Mouse (Mus musculus) frontal cortex, postnatal 25 days (tissue): ENCODE data around the gene Pick1.
A peak's percentile ranks its signal among the peaks of the same experiment; 100 is the strongest.
"Not testable (repeated sequence)": the region's sequence is repeated elsewhere in the genome, so short reads cannot be mapped to it uniquely, and the experiment has no call there.

Experiments used
- DNase-seq, 2 experiments: peaks; one replicate each; pipeline ENCODE4 v3.0.0; 2022; ENCODE audit warnings: low spot score in 2 of 2

Pick1 gene

DNA sequence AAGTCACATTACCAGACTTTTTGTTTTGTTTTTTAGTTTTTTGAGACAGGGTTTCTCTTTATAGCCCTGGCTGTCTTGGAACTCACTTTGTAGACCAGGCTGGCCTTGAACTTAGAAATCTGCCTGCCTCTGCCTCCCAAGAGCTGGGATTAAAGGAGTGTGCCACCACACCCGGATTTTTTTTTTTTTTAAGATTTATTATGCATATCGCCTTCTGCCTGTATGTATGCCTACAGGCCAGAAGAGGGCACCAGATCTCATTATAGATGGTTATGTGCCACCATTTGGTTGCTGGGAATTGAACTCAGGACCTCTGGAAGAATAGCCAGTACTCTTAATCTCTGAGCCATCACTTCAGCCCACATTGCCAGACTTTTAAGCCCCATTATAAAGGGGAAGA, 3.2 kb upstream of the Pick1 start:
- DNase-seq = not testable (repeated sequence)

DNA sequence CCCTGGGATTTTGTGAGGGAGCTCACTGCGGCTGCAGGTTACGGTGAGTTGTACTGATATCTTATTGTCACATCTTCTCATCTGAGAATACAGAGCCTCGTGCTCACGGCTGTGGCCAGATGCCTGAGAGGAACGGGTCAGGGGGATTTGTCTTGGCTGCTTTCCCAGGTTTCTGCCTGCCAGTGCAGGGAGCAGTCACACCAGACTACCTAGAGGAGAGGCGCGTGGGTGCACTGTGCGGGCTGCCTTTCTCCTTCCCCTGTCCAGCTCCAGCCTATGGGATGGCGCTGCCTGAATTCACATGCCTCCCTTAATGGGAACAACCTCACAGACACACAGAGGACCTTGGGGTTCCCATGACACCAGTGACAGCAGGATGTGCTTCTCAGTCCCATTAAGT, 6.3 kb downstream of the Pick1 start:
- no peak for DNase-seq

DNA sequence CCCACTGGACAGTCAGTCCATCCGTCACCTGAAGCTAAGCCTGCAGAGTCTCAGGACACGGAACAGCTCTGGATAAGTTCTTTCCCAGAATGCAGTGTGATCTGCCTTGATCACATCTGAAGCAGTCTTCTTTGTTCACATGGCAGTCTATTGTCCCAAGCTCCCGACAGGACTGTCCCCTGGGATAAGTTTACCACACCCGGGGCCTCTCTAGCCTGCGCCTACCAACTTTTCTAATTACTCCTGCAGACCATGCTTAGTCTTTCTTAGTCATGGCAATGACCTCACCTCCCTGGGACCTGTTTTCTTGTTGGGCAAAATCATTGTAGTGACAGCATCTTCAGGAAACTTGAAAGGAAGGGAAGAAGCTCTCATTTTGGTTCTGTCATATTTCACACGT, 9.1 kb downstream of the Pick1 start:
- DNase-seq = no peak

- DNase-seq = no peak
These were observed 13.7 kb downstream of the Pick1 start for GRCm38 (mm10) chr15:79242574-79243233.

DNA sequence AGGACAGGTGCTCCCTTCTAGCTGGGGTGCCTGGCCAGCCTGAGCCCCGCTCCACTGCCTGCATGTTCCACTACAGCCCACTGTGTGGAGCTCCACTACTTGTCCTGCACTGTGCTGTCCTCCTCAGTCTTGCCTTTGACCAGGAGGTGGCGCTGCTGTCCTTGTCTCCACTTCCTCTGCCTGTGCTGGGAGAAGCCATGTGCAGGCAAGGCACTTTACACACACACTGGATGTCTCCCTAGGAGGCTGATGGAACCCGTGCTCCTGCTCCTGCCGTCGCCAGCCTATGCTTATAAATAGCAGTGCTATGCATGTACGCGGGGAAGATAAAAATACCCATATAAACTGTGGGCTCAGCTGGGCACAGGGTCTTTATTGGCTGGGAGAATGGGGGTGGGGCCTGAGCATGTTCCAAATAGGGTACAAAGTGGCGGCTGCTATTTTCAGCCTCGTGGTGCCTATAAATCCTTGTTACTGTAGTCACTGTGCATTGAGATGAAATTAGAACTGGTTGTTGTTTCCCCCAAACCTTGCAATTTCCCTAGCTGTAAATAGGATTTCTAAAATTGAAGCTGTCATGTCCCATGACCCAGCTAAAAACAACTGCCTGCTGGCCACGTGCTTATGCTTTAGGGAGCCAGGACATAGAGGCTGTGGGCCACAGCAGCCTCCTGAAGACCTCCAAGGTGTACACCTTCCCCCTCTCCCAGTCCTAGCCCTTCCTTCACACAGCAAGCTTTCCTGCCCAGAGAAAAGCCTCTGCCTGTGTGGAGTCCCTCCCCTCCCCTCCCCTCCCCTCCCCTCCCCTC, 14.5 kb downstream of the Pick1 start:
- DNase-seq = peak; percentile 97 to 99

- no peak for DNase-seq
These were observed 15.3 kb downstream of the Pick1 start for GRCm38 (mm10) chr15:79244071-79244893.

DNA sequence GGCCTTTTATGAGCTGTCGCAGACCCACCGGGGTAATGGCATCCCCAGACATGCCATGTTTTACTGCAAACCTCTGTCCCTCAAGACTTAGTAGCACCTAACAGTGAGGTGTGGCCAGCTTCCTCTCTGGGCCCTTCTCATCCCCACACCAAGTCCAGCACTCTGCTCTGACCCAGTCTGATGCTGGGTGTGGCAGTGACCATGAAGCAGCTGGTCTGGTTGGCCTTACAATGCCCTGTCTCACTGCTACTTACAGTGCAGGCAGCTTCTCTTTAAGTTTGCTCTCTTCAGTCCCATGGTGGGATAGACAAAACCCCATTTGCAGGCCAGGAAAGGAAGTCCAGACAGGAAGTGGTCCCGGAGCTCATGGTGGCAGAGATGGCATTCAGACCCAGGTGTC, 16.3 kb downstream of the Pick1 start:
- DNase-seq = no peak

GRCm38 (mm10) chr15:79250236-79250635, 21.3 kb downstream of the Pick1 start:
- DNase-seq = no peak

DNA sequence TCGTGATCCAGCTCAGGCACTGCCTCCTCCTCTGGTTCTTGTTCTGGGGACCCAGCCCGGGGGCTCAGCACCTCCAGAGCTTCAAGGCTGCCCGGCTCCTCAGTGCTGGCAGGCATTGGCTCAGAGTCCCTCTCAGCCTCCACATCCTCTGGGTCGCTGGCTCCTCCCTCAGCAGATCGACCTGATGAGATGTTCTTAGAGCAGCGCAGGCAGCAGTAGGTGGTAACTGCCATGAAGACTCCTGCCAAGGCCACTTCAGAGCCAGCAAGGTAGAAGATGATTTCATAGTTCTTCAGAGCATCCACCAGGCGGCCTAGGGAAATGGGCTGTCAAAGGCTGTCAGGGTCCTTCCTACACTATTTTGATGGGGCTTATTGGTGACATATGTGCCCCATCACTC, 22.2 kb downstream of the Pick1 start:
- DNase-seq = no peak

GRCm38 (mm10) chr15:79251781-79252491, 23.0 kb downstream of the Pick1 start:
- no peak for DNase-seq

GRCm38 (mm10) chr15:79252580-79252979, 23.6 kb downstream of the Pick1 start:
- no peak for DNase-seq

DNA sequence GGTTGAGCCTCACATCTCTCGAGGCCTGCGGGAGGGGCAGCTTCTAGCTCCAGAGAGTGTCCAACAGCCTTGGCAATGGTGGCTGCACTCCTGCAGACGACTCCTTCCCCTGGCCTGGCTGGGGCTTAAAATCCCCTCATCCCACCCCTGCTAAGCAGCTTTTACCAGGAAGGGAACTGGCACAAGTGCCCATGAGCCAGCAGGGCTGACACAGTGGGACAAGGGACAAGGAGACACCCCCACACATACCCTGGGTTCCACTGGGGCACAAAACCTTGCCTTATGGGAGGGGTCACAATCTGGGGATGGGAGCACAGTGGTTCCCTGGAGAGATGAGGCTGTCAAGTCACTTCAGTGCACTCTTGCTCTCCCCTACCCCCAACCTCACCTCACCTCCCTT, 25.7 kb downstream of the Pick1 start, which contains the start of gene Slc16a8:
Gene Slc16a8, minus strand, starts transcription at position 101 of the 400 bp plus-strand sequence.
- DNase-seq = no peak

DNA sequence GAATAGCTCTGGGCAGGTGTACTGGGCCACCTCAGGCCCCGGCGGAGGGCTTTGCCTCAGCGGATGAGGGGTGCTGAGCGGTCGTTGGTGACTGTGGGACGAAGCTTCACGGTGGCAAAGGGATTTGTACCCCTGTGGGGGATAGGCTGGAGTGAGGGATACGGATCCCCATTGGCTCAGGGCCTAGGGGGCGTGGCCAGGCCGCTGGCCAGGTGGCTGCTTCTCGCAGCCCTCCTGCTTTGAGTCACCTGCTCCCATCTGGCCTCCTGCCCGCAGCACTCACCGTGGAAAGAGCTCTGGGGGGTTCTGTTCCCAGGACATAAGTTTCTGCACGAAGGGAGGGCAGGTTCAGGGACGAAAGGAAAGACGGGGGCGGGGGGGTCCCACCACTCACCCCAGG, 29.5 kb downstream of the Pick1 start:
- DNase-seq = no peak

DNA sequence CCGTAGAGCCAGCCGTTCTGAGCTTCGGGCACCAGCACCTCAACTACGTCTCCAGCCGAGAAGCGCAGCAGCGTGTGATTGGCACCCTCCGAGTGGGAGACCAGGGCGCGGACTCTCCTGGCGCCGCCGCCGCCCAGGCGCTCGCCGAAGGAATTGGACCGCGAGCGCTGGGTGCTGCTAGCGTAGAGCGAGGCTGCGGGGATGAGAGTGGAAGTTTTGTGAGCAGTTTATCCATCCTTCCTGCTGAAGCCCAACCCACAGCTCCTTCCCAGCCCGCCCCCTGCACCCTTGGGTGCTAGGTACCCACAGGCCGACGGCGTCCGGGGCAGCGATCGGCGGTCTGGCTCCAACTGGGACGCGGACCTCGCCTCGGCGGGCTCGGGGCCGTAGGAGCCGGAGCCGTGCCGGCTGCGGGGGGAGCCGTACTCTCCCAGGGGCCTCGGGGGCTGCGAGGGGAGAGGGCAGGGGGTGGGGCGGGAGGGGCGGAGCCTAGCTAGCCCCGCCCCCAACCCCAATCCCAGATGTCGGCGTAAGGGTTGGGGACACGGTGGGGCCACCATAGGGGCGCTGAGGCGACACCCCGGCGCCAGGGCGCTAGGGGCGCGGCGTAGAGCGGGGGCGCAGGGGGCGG, 32.2 kb downstream of the Pick1 start:
- peak in 1 of 2 experiments; percentile 43 for DNase-seq

DNA sequence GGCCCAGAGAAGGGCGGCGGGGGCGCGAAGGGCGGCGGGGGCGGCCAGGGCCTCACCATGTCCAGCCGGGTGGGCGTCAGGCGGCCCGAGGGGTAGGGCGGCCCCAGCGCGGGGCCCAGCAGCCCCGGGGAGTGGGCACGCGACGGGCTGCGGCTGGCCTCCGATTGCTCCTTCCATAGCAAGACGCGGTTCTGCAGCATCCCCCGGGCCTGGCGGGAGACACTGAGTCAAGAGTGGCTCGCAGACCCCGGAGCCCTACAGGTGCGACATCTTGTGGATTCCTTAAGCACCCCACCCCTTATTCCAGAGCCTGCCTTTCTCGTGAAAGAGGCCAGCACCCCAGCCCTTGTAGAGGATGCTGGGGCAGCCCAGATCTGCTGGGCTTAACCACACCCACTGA, 32.8 kb downstream of the Pick1 start:
- DNase-seq = no peak

GRCm38 (mm10) chr15:79262375-79262774, 33.4 kb downstream of the Pick1 start:
- DNase-seq = no peak

GRCm38 (mm10) chr15:79262786-79263309, 33.9 kb downstream of the Pick1 start:
- no peak for DNase-seq

- no peak for DNase-seq
These were observed 34.8 kb downstream of the Pick1 start for GRCm38 (mm10) chr15:79263726-79264125.

DNA sequence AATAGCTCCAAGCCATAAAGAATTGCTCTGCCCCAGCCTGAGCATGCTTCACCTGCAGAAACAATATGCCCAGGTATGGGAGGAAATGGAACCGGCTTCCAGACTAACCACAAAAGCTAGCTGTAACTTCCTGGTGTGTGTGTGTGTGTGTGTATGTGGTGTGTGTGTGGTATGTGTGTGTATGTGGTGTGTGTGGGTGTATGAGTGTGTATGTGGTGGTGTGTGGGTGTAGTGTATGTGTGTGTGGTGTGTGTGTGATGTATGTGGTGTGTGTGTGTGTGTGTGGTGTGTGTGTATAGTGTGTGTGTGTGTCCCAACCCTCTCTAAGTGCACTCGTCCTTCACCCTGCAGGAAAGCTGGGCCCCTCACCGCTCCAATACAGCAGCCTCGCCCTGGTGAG, 36.4 kb downstream of the Pick1 start:
- no peak for DNase-seq

DNA sequence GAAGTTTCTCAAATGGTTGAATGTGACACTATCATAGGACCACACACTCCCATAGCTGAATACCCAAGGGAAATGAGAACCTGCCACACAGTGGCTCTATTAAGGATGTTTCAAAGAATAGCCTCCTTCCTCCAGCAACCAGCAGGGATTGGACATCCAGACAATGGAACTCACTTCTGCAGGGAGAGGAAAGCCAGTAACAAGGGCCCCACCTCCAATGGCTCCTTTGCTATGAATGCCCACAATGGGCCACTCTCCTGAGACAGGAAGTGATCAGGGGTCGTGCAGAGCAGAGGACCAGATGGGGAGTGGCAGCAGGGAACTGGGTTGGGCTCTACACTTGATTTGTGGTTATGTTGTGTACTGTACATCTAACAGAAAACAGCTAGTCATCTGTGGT, 39.5 kb downstream of the Pick1 start:
- no peak for DNase-seq
